Mouse (Mus musculus) stomach, postnatal 0 days (tissue): ENCODE measurements around the gene Fitm2.

Source experiments
- CTCF ChIP-seq: IDR thresholded peaks from 2 replicates; pipeline ENCODE4 v1.5.1; 2016; ENCODE audit warnings: antibody characterized with exemption, low read depth, mild to moderate bottlenecking, moderate library complexity
- EP300 ChIP-seq: optimal IDR thresholded peaks from 2 replicates; pipeline ENCODE3; 2016; ENCODE audit warnings: antibody characterized with exemption

DNA sequence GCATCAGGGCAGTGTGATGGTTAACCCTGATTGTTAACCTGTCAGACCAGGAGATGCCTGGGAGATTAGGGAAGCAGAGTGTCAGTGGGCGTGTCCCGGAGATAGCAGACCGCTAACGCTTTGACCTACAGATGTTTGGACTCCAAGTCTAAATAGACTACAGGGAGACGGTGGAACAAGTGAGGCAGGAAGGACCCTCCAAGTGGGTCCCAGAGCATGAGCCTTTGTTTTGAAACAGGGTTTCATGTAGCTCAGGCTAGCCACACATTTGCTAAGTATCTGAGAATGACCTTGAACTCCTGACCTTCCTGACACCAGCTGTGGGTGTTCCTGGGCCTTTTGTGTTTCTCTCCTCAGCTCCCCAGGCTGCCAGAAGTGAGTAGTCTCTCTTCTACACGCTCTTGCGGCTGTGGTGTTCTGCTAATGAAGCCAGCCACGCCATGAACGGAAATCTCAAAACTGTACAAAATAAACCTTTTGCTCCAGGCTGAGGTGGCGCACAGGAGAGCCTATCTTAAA lies 9.1 kb downstream of the Fitm2 start:
- no peak for TF ChIP-seq CTCF
- TF ChIP-seq EP300, result no peak
